Mouse (Mus musculus) lung, postnatal 36 days (tissue): ENCODE results near the gene Gpd2.

Source experiments
- DNase-seq: peaks from one replicate; pipeline ENCODE4 v3.0.0; 2022; ENCODE audit warnings: mixed read lengths

Gene Gpd2

DNA sequence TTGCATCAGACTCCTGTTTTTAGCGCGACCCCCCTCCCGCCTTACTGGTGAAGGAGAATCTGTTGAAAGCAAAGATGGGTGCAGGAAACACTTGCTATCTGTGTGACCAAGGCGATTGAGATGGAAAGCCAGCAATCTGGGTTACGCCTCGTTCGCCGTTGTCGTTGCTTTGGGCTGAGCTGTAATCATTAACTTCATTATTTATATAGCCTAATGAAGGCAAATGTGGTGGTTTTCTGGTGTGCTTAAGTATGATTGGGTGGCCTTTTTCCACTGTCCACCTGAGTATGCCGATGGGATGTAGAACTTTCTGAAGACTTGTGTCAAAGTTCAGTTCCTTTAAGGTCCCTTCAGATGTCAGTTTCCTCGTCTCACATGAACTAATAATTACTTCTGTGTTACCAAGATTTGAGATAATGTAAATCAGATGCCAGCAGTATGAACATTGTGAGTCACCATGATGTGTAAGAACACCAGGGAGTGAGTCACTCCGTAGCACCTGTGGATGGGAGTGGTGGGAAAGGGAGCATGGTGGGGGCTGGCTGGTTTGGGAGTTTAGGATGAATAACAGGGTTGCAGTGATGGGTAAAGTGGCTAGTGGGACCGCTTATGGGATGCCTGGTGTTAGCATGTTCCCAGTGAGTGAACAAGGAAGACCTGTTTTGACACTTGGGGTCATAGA lies 14.3 kb downstream of the Gpd2 start:
- DNase-seq = no peak

DNA sequence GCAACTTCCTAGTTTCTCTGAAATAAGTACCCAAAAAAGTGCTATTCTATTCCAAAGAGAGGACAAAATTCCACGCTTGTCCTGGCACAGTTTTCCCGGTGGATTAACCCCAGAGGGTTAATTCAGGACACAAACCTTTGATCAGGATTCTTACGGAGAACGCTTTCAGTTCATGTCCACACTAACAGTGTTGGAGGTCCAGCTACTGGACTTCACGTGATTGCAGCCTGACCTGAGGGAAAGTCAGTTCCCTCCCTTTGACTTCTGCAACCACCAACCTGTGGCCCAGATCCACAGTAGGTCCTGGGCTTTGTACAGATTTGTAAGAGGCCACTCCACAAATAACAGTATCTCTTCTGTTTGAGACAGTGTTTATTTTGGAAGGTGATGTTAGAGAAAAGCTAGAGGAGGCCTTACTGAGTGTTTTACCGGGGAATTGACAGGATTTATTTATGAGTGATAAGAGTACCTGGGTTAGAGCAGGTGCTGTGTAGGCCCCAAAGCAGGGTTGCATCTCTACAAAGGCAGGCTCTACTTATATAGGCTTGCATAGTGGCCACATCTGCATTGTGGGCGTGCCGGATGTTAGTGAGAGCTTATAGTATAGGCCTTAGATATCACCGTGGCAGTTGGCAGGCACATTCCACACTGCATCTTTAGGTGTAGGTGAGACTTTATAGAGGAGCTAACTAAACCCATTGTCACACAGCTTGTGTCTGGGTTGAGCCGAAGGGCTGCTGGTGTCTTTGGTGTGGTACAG lies 15.3 kb downstream of the Gpd2 start:
- no peak for DNase-seq

DNA sequence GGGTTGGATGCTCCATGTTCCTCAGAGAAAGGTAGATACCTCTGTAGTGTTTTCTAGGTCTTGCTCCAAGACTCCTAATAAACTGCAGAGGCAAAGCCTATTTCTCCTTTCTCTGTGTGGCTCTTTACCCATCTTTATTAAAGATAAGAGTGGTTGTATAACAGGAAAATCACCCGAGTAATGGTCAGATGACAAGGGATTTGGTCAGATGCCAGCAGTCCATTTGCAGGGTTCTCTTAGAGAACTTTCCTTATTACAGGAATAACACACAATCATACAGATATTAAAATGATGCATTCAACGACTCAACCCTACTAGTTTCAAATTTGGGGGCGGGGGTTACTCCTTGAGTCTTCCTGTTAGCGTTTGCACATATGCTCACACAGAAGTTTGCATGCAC lies 16.8 kb downstream of the Gpd2 start:
- DNase-seq = no peak

DNA sequence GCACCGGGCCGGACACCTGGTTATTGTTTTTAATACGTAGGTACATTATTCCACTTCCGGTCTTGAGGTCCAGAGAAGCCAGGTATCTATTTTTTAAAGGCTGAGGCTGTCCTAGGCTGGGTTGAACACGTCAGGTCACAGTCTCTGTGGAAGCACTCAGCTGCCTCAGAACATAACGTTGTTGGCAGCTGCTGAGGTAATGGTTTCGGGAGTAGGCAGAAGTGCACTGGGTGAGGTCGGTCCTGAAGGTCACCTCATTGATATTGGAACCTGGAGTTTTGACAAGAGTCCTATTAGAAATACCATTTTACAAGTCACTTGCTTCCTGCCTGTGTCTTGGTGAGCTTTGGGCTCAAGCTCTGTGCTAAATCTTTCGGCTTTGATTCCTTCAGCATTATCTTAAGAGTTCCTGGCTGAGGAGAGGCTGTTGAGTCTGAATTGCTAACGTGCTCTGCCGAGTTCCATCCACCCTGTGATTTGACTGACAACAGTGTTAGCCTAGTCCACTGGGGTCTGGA lies 17.8 kb downstream of the Gpd2 start:
- no peak for DNase-seq

DNA sequence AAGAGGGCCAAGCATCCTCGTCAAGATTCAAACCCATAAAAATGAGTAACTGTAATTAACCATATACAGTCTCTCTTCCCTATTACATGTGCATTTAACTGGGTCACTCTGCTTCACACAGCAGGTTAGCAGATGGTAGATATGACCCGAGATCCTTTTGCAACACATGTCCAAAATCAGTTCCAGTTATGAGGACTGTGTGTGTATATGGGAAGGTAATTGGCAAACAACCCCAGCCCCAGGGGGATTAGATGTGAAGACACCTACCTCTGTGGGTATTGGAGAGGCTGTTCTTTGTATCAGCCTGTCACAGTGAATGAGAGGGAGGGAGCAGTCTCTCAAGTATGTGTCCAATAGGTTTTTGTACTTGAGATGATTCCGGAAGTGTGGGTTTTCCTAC lies 18.4 kb downstream of the Gpd2 start:
- DNase-seq = no peak

DNA sequence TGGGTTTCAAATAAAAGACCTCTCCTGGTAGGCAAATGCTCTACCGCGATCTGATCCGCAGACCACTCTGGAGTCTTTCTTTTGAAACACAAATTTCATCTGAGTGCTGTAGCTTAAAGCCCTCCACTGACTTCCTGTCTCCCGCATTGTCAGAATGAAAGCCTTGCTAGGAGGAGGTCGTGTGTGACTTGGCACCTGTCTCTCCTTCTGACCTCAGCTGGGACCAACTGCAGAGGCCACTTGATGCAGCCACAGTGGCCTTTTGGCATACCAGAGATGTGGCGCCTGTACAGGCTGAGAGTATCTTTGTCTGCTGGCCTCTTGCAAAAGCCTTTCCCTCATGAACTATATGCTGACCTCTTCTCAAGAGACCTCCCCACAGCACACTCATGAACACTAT lies 19.0 kb downstream of the Gpd2 start:
- DNase-seq = peak; percentile 22

DNA sequence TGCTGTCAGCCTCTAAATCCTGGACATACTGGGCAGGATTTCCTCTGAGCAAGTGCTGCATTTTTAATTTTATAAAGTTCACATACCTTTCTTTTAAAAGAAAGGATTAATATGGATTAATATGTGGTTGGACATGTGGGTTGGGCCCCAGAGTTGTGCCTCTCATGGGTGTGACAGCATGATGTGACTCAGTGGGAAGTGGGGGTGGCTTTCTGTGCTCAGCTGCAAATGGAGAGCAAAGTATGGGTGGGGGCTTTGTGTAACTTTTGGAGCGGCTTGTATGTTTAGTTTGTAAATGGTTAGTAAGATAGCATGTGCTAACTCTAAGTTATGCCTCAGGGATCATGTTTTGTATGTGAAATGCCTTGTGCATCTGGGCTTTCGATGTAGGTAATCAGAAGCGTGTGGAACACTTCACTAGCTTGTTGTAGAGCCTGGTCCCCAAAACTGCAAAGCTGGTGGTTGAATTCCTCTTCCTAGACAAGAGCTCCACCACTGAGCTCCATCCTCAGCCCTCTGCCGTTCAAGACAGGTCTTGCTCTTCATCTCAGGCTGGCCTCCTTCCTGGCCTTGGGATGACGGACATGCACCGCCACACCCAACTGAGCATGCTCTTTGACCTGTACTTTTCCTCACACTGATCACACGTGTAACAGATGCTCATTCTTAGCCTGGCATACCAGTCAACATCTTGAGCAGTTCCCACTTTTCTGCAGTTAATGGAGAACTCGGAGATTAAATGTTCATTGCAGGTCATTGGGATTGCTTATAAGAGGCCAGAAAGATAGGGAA lies 24.0 kb downstream of the Gpd2 start:
- no peak for DNase-seq

DNA sequence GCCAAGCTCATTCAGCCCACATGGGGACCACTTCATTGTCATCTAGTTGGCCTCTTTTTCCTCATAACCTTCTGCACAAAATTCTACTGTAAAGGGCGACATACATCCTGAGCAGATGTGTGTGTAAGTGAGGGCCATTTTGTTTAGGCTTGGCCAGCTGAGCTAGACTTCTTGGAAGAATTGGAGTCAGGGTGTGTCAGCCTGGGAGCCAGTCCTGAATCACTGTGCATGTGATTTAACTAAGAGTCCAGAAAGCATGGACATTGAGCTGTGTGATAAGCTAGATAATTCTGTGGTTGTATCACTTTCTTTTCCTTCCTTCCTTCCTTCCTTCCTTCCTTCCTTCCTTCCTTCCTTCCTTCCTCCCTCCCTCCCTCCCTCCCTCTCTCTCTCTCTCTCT lies 26.0 kb downstream of the Gpd2 start:
- DNase-seq = no peak

DNA sequence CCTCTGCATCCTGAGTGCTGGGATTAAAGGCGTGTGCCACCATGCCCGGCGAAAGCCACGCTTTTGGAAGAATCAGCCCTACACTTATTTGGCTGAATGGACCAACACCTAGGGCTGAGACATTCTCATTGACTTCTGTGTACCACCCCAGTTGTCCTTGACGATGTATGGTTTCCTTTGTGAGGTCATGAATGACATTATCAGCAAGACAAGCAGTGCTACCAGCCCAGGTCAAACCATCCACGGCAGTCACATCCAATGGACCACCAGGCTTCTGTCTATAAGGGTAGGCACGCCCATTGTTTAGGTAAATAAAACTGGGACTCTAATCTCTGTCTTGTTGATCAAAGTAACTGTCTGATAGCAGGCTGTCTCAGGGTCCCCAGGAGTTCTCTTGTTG lies 27.5 kb downstream of the Gpd2 start:
- no peak for DNase-seq

DNA sequence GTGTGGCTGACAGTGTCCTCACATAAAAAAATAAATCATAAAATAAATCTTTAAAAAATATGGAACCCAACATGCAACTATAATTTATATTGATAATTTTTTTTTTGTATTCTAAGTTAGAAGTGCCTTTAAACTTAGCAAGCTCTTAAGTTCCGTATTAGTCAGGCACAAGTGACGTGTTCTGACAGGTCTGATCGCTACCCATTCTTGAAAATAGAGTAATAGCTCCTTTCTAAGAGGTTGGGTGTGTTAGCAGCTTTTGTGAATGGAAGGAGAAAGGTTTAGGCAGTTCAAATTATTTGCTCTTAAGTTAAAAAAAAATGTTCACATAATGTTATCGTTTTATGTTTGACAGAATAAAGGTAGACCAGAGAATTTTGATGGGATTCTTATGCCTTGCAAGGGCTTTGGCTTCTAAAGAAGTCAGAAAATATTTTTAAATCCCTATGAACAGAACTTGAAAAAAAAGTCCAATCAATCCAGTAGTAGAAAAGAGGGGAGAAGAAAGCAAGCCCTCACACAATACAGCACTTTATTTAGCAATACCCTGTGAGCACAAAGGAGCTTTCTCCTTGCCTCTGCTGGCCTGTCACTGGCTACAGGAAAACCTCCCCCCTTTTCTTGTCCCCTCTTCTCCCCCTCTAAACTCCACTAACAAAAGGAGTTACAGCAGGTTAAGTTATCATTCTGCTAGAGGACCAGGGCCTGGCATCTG lies 29.4 kb downstream of the Gpd2 start:
- DNase-seq = no peak

DNA sequence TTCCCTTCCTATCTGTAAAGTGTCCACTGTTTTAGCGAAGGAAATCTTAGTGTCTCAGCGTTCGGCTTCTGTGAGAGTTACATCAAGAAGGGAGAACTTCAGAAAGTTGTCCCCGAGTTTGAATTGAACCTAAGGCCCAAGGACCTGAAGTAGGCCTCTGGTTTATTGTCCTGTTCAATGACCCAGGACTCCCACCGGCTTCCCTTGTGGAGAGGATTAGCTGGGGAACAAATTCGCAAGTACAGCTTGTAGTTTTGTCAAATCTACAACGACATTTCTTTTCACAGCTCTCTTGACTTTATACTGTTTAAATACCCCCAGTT lies 29.9 kb downstream of the Gpd2 start:
- no peak for DNase-seq

DNA sequence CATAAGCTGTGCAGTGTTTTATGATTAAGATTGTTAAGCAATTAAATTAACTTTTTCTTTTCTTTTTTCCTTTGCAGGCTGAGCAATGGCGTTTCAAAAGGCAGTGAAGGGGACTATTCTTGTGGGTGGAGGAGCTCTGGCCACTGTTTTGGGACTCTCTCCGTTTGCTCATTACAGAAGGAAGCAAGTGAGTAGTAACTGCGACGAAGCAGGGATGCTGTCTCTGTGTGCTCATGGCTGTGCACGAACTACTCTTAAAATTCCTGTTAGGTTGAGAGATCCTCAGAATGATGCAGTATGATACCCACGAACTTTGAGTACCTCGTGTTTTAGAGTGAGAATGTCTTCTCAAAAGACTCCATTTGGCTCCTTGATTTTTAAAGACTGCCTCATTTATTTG lies 30.5 kb downstream of the Gpd2 start:
- no peak for DNase-seq

DNA sequence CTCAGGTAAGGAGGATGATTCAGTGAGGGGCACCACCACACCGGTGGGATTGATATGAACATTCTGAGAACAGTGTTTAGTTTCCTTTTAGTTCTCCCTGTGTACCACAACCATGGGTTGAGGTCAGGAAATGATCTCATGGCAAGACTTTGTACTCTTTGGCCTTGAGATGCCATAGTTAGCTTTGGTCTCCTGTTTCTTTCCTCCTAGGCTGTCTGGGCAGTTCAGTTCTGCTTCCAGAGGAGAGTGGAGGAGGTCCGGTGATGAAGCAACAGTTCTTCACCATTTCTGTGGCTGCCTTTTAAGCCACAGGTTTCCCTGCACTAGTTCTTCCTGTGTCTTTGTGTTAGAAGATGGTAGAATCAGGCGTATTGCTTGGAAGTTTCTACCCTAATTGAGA lies 31.4 kb downstream of the Gpd2 start:
- no peak for DNase-seq

DNA sequence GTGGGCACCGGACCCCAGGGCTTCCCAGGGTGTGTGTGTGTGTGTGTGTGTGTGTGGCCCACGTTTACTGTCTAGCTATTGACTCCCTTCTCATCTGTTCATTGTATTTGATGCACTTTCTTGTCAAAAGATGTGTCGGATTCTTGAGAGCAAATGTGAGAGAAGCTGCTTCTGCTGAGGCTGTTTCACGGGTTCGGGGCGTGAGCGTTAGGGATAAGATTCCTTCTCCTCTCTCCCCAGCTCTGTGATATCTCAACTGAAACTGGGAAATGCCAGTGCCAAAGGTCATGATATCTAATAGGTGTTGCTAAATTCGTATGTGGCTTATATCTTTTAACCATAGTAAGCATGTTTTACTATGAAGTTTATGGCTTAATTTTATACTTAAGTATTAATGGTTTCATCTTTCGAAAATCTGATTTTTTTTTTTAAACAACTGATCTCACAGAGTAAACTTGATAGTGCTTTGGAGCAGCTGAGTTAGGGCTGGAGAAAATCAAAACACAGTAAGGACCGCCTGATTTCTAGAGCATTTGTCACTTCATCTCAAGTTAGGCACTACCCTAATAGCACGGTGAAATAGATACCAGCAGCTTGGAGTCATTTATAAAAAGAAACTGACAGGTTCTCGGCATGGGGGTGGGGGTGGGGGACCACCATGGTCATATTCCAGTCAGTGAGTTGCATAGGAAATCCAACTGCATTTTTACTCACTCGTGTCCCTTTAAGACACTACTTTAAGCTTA lies 32.4 kb downstream of the Gpd2 start:
- DNase-seq = no peak

DNA sequence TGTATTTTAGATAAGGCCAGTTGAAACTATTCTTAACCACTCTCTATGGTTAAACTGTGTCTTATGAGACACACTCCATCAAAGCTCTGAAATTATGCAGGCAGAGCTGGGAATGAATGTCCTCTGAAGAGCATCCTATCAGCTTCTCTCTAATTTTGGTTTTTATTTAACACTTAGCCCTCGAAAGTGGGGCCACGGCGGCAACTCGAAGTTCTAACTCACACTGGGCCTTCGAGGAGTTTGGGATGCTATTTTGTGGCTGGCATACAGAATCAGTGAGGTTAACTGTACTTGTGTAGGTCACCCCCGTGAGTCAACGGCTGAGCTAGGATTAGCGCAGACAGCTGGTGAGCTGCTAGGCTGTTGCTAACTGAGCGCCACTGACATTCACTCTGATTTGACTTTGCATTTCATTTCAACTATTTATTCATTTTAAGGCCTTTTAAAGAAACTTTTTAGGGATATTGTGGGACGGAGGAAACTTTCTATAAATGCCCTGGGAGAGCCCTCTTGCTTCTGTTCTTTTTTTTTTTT lies 42.8 kb downstream of the Gpd2 start:
- DNase-seq = no peak

DNA sequence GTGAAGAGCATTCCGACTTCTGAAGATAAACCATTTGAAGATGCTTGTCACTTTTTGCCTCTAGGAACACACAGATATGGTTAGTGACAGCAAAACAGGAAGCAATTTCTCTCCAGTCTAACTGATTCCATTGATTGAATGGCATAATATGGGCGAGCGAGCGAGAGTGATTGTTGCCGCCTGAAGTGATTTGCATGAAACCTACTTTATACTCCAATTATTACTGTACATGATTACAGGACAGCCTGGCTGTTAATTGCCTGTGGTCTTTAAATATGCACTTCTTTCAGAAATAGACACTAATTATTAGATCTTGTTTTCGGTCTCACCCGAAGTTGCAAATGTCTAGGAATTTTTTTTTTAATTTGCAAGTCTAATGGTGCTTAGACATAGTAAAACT lies 46.4 kb downstream of the Gpd2 start:
- no peak for DNase-seq

DNA sequence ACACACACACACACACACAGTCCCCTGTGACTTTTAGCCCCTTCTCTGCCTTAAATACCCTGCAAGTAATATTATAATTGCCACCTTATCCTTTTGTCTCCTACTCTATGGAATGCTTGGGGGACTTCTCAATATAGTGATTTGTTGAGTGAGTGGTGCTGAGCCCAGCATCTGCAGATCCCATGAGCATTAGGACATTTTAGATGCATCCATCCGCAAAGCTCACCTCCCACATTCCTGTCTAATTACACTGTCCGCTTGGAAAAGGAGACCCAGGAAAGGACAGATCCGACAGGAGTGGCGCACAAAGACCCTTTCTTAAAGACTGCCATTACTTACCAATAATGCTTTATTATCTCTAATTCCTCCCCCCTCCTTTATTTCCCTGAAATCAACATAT lies 47.8 kb downstream of the Gpd2 start:
- DNase-seq = no peak

DNA sequence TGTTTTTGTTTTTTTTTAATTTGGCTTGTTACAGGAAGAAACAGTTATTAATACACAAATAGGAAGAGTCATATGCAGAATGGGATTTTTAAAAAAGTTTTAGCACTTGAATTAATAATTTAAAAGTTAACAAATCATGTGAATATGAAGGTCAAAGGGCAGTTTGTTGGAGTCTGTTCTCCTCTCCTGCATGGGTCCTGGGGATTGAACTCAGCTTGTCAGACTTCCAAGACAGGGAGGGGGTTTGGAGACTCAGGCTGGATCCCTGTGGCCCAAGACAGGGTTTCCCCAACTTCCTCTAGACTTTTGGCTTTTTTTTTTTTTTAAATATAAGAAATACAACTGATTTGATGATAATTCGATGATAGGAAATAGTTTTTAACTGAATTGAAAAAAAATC lies 50.6 kb downstream of the Gpd2 start:
- no peak for DNase-seq

DNA sequence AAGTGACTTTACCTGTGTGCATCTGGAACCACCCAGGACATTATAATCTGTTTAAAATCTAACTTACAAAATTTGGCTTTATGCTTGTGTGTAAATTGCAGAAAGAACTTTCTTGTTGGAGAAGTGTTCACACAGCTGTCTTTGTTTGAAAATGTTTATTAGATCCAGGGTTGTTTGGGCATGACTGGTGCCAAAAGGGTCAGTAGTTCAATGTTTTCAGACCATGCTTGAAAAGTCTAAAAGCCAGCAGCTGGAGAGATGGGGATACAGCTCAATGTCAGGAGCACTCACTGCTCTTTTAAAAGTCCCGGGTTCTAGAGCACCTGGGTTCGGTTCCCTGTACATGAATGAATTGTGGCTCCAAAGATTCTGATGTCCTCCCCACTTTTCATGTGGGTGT lies 56.1 kb downstream of the Gpd2 start:
- DNase-seq = no peak

DNA sequence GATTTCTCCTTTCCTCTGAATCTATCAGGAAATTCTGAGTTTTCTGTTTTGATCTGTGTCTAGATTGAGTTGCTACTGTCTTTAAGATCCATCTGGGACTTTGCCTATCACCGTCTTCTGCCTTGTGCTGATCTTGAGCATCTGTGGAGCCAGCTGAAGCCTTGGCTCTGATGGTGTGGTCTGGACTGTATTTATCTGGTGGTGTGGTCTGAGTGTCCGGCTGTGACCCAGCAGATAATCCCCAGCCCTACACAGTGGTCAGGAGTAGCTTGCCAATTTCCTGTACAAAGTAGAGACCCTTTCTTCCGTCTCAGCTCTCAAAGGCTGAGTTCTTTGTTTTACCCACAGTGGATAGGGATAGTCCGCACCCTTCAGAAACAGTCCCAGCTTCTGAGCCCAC lies 58.6 kb downstream of the Gpd2 start:
- no peak for DNase-seq

DNA sequence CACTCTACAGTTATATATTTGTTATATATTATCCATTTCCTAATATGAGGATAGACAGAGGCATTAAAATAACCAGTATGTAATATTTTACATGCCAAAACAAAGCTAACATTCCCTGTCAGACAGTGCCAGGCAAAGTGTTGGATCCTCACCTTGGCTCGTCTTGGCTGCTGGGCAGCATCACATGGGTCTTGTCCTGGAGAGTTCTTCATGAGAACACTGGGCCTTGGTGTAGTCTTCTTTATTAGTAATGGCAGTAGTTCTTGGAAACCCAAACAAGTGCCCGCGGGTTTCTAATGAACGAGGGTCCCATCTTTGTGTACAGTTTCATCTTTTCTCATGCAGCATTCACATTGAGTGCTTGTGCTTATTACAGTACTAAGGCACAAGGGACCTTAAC lies 59.8 kb downstream of the Gpd2 start:
- no peak for DNase-seq

DNA sequence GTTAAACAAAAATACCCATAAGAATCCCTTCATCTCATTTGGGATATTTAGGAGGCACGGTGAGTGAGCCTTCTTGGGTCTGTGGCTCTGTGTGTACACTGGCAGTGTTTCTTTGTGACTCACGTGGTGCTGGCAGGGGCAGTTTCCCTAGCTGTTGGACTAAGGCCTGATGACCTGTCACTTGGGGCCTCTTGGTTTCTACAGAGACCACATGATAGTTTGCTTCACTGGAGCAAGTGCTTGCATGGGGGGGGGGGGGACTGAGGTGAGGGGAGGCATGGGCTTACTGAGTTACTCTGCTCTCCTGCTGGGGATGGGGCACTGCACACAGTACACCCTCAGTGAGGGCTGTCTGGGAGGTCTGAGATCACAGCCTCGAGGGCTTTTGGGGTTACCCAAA lies 64.1 kb downstream of the Gpd2 start:
- peak; percentile 32 for DNase-seq
